Mouse (Mus musculus) macrophage (primary cell): Measurements from ENCODE around the gene Heg1. TPM values are rescaled to one million over a fixed set of nuclear protein-coding genes. Genes with fewer than 3 reads are reported as not detected.

Experiments used
- H3K27ac ChIP-seq: fragments of 350-480 bp; formaldehyde crosslinking; 2 replicates; pipeline ENCODE4 v1.9.0; 2021
- H3K36me3 ChIP-seq: fragments of 350-480 bp; formaldehyde crosslinking; 2 replicates; pipeline ENCODE4 v1.9.0; 2021; ENCODE audit errors: inconsistent target
- H3K4me3 ChIP-seq: fragments of 350-480 bp; formaldehyde crosslinking; 2 replicates; pipeline ENCODE4 v1.9.0; 2021; ENCODE audit errors: inconsistent target
- H3K79me2 ChIP-seq: fragments of 350-480 bp; formaldehyde crosslinking; 2 replicates; pipeline ENCODE4 v1.9.0; 2021; ENCODE audit errors: inconsistent target
- WGBS: methylation state at CpG from one replicate; pipeline ENCODE4 v1.1.7; 2026; ENCODE audit warnings: inconsistent platforms; ENCODE audit not compliant: missing documents; 5-methylcytosine and 5-hydroxymethylcytosine counted together
- polyA plus RNA-seq: library from polyadenylated mRNA; stranded (reverse); fragments of 250-400 nt; gene quantifications from 3 replicates; pipeline ENCODE4 v1.2.4, GENCODE M21; 2018; ENCODE audit warnings: inconsistent platforms

Heg1 gene
- polyA plus RNA-seq, 1 experiment from 2014 or later = 0.57 TPM

GRCm38 (mm10) chr16:33736746-33737145 lies 52.6 kb downstream of the Heg1 start:
- 95% methylated on average over 6 of the region's 6 CpGs for WGBS
- Histone ChIP-seq H3K36me3 (no peaks in the 10 kb centered on the region), H3K27ac (no peak overlapping the region), H3K4me3 (no peak overlapping the region), H3K79me2 (no peaks in the 10 kb centered on the region)

GRCm38 (mm10) chr16:33738949-33739719 lies 55.0 kb downstream of the Heg1 start:
- Histone ChIP-seq H3K27ac (no peak overlapping the region), H3K36me3 (no peaks in the 10 kb centered on the region), H3K79me2 (no peaks in the 10 kb centered on the region), H3K4me3 (no peak overlapping the region)
- 90% methylated on average over 7 of the region's 7 CpGs for WGBS

GRCm38 (mm10) chr16:33739802-33740201 lies 55.6 kb downstream of the Heg1 start:
- 89% methylated on average over 3 of the region's 3 CpGs for WGBS
- Histone ChIP-seq H3K36me3 (no peaks in the 10 kb centered on the region), H3K79me2 (no peaks in the 10 kb centered on the region), H3K27ac (no peak overlapping the region), H3K4me3 (no peak overlapping the region)

GRCm38 (mm10) chr16:33740416-33740815 lies 56.2 kb downstream of the Heg1 start:
- Histone ChIP-seq H3K36me3 (no peaks in the 10 kb centered on the region), H3K4me3 (no peak overlapping the region), H3K27ac (no peak overlapping the region), H3K79me2 (no peaks in the 10 kb centered on the region)
- 68% methylated on average over 6 of the region's 6 CpGs for WGBS

- Histone ChIP-seq H3K27ac (no peak overlapping the region), H3K79me2 (no peaks in the 10 kb centered on the region), H3K36me3 (no peaks in the 10 kb centered on the region), H3K4me3 (no peak overlapping the region)
- WGBS = 88% methylated on average over 5 of the region's 5 CpGs
These were observed 57.6 kb downstream of the Heg1 start for GRCm38 (mm10) chr16:33741795-33742194.

- 90% methylated on average over 9 of the region's 9 CpGs for WGBS
- H3K79me2 ChIP-seq = no peaks in the 10 kb centered on the region
- no peaks in the 10 kb centered on the region for H3K36me3 ChIP-seq
- H3K27ac ChIP-seq = no peak overlapping the region
- H3K4me3 ChIP-seq = no peak overlapping the region
These were observed 58.1 kb downstream of the Heg1 start for GRCm38 (mm10) chr16:33742233-33742632.

GRCm38 (mm10) chr16:33744622-33745419 lies 60.7 kb downstream of the Heg1 start:
- Histone ChIP-seq H3K4me3 (no peak overlapping the region), H3K27ac (no peak overlapping the region), H3K36me3 (no peaks in the 10 kb centered on the region), H3K79me2 (no peaks in the 10 kb centered on the region)
- 33% methylated on average over 7 of the region's 7 CpGs for WGBS

- Histone ChIP-seq H3K4me3 (no peak overlapping the region), H3K27ac (no peak overlapping the region), H3K79me2 (no peaks in the 10 kb centered on the region), H3K36me3 (no peaks in the 10 kb centered on the region)
- 10% methylated on average over 7 of the region's 7 CpGs for WGBS
These were observed 61.3 kb downstream of the Heg1 start for GRCm38 (mm10) chr16:33745457-33745856.

- Histone ChIP-seq H3K79me2 (no peaks in the 10 kb centered on the region), H3K27ac (no peak overlapping the region), H3K36me3 (no peaks in the 10 kb centered on the region), H3K4me3 (no peak overlapping the region)
- 93% methylated on average over 10 of the region's 10 CpGs for WGBS
These were observed 62.0 kb downstream of the Heg1 start for GRCm38 (mm10) chr16:33746074-33746676.

- H3K36me3 ChIP-seq = no peaks in the 10 kb centered on the region
- WGBS = 36% methylated on average over 7 of the region's 7 CpGs
- no peaks in the 10 kb centered on the region for H3K79me2 ChIP-seq
- H3K4me3 ChIP-seq = no peak overlapping the region
- no peak overlapping the region for H3K27ac ChIP-seq
These were observed 63.3 kb downstream of the Heg1 start for GRCm38 (mm10) chr16:33747346-33747954.

GRCm38 (mm10) chr16:33747994-33748393 lies 63.8 kb downstream of the Heg1 start:
- H3K4me3 ChIP-seq = no peak overlapping the region
- no peaks in the 10 kb centered on the region for H3K79me2 ChIP-seq
- WGBS = 60% methylated on average over 2 of the region's 2 CpGs
- no peak overlapping the region for H3K27ac ChIP-seq
- H3K36me3 ChIP-seq = no peaks in the 10 kb centered on the region

- Histone ChIP-seq H3K27ac (peak overlapping the region; percentile 82), H3K4me3 (no peak overlapping the region), H3K79me2 (no peaks in the 10 kb centered on the region), H3K36me3 (no peaks in the 10 kb centered on the region)
- 16% methylated on average over 13 of the region's 13 CpGs for WGBS
These were observed 67.0 kb downstream of the Heg1 start for GRCm38 (mm10) chr16:33751152-33751551.

- under 1% methylated on average over 12 of the region's 12 CpGs for WGBS
- no peak overlapping the region for H3K4me3 ChIP-seq
- H3K79me2 ChIP-seq = no peaks in the 10 kb centered on the region
- peak overlapping the region; percentile 82 for H3K27ac ChIP-seq
- no peaks in the 10 kb centered on the region for H3K36me3 ChIP-seq
These were observed 67.4 kb downstream of the Heg1 start for GRCm38 (mm10) chr16:33751590-33751989.

- H3K27ac ChIP-seq = no peak overlapping the region
These were observed 68.9 kb downstream of the Heg1 start for GRCm38 (mm10) chr16:33752904-33753578.

More at GRCm38 (mm10) chr16:33752904-33753578, 68.9 kb downstream of the Heg1 start:
- Histone ChIP-seq H3K36me3 (no peaks in the 10 kb centered on the region), H3K79me2 (no peaks in the 10 kb centered on the region), H3K4me3 (no peak overlapping the region)
- 76% methylated on average over 8 of the region's 8 CpGs for WGBS
